Mouse (Mus musculus) heart, postnatal 0 days (tissue): Measurements from ENCODE around the gene Shbg. TPM values are rescaled to one million over a fixed set of nuclear protein-coding genes. Genes with fewer than 3 reads are reported as not detected.
A peak's percentile ranks its signal among the peaks of the same experiment; 100 is the strongest.

Experiments
- ATAC-seq: fragments of 200-750 bp; cut with Nextera tagmentation; 2 replicates; pipeline ENCODE4 v1.8.0; 2017; ENCODE audit warnings: low read depth, moderate number of reproducible peaks, moderate library complexity; ENCODE audit not compliant: insufficient read depth
- DNase-seq: peaks from one replicate; pipeline ENCODE4 v3.0.0-alpha.2; 2016; ENCODE audit warnings: low spot score
- H3K27ac ChIP-seq: fragments of 300-500 bp; sonication (generic); 2 replicates; pipeline ENCODE4 v1.5.1; 2014; ENCODE audit warnings: low read depth, mild to moderate bottlenecking
- H3K27me3 ChIP-seq: fragments of 300-500 bp; sonication (generic); 2 replicates; pipeline ENCODE4 v1.6.1; 2014; ENCODE audit warnings: low read length, mixed read lengths; ENCODE audit not compliant: control insufficient read depth, insufficient read depth
- H3K36me3 ChIP-seq: fragments of 300-500 bp; sonication (generic); replicated peaks from 2 replicates; pipeline ENCODE4 v1.6.1; 2014; ENCODE audit warnings: low read length, mixed read lengths; ENCODE audit not compliant: control insufficient read depth, insufficient read depth
- H3K4me1 ChIP-seq: fragments of 300-500 bp; sonication (generic); 2 replicates; pipeline ENCODE4 v1.6.1; 2014; ENCODE audit warnings: antibody characterized with exemption; ENCODE audit not compliant: control insufficient read depth, insufficient read depth
- H3K4me2 ChIP-seq: fragments of 300-500 bp; sonication (generic); 2 replicates; pipeline ENCODE4 v1.6.1; 2014; ENCODE audit warnings: low read depth, mild to moderate bottlenecking, low read length, moderate library complexity
- H3K4me3 ChIP-seq: fragments of 300-500 bp; sonication (generic); 2 replicates; pipeline ENCODE4 v1.5.1; 2014; ENCODE audit warnings: low read depth, low read length
- H3K9ac ChIP-seq: fragments of 300-500 bp; sonication (generic); replicated peaks from 2 replicates; pipeline ENCODE4 v1.6.1; 2014; ENCODE audit warnings: low read depth, low read length, mixed read lengths
- H3K9me3 ChIP-seq: fragments of 300-500 bp; sonication (generic); replicated peaks from 2 replicates; pipeline ENCODE4 v1.6.1; 2016; ENCODE audit warnings: low read length; ENCODE audit not compliant: control insufficient read depth
- CTCF ChIP-seq: IDR thresholded peaks from 2 replicates; pipeline ENCODE4 v1.5.1; 2016; ENCODE audit warnings: antibody characterized with exemption, control low read depth, low read depth
- EP300 ChIP-seq: IDR thresholded peaks from 2 replicates; pipeline ENCODE4 v1.6.1; 2016; ENCODE audit warnings: antibody characterized with exemption, low read depth
- WGBS: fragments of 180-500 bp; shearing (Covaris S2); extraction: QIAGEN DNeasy Blood & Tissue Kit; methylation state at CpG from one replicate; pipeline ENCODE4 v1.1.7; 2014; 5-methylcytosine and 5-hydroxymethylcytosine counted together
- polyA plus RNA-seq: library from polyadenylated mRNA; unstranded; fragments of >200 nt; fragmentation: Nextera tagmentation; extraction: Ambion mirVana; gene quantifications from 2 replicates; pipeline ENCODE4 v1.2.1, GENCODE M21; 2015
- total RNA-seq: library from RNA; depleted of rRNA; stranded (reverse); fragments of >200 nt; gene quantifications from 2 replicates; pipeline ENCODE4 v1.2.3, GENCODE M21; 2014; ENCODE audit warnings: low replicate concordance

The Shbg gene
- total and polyA plus RNA-seq, 2 experiments from 2014 or later: not detected

- H3K4me2 ChIP-seq: peak overlapping the region; percentile 97
- WGBS: 71% methylated on average over 3 of the region's 3 CpGs
- H3K9ac ChIP-seq: no peak overlapping the region
- no peaks in the 10 kb centered on the region for H3K27me3 ChIP-seq
- ATAC-seq: no peak
- no peak for DNase-seq
- no peaks in the 10 kb centered on the region for H3K9me3 ChIP-seq
- peak overlapping the region; percentile 66 for H3K4me3 ChIP-seq
- H3K4me1 ChIP-seq: peaks cover 59% of the 10 kb centered on the region
- TF ChIP-seq EP300 (no peak), CTCF (no peak)
- H3K36me3 ChIP-seq: no peaks in the 10 kb centered on the region
- peak overlapping the region; percentile 79 for H3K27ac ChIP-seq
These were observed 13.4 kb downstream of the Shbg start for GRCm38 (mm10) chr11:69604347-69604746.

- 55% methylated on average over 8 of the region's 8 CpGs for WGBS
- Histone ChIP-seq H3K9ac (no peak overlapping the region), H3K9me3 (no peaks in the 10 kb centered on the region), H3K36me3 (no peaks in the 10 kb centered on the region), H3K4me1 (peaks cover 60% of the 10 kb centered on the region), H3K4me3 (no peak overlapping the region), H3K27ac (peak overlapping the region; percentile 79), H3K4me2 (0 out of 2 replicates have a peak overlapping the region, but pooled peaks have one; percentile 97), H3K27me3 (no peaks in the 10 kb centered on the region)
- DNase-seq: peak; percentile 55
- no peak for ATAC-seq
- no peak for TF ChIP-seq CTCF
- TF ChIP-seq EP300: no peak
These were observed 14.2 kb downstream of the Shbg start for GRCm38 (mm10) chr11:69603516-69603915.

- ATAC-seq (no peak), DNase-seq (no peak)
- no peaks in the 10 kb centered on the region for H3K9me3 ChIP-seq
- peaks cover 60% of the 10 kb centered on the region for H3K4me1 ChIP-seq
- no peak overlapping the region for H3K27ac ChIP-seq
- H3K4me3 ChIP-seq: no peak overlapping the region
- no peaks in the 10 kb centered on the region for H3K36me3 ChIP-seq
- H3K27me3 ChIP-seq: no peaks in the 10 kb centered on the region
- TF ChIP-seq CTCF (no peak), EP300 (no peak)
- WGBS: 31% methylated on average over 3 of the region's 3 CpGs
- H3K9ac ChIP-seq: no peak overlapping the region
- no peak overlapping the region for H3K4me2 ChIP-seq
These were observed 15.9 kb downstream of the Shbg start for GRCm38 (mm10) chr11:69601768-69602167.

GRCm38 (mm10) chr11:69600098-69600497 lies 17.6 kb downstream of the Shbg start:
- WGBS: 12% methylated on average over 6 of the region's 6 CpGs
- H3K9ac ChIP-seq: no peak overlapping the region
- no peaks in the 10 kb centered on the region for H3K9me3 ChIP-seq
- H3K27ac ChIP-seq: peak overlapping the region; percentile 73
- no peak overlapping the region for H3K4me3 ChIP-seq
- no peaks in the 10 kb centered on the region for H3K27me3 ChIP-seq
- DNase-seq: peak; percentile 65
- peaks cover 51% of the 10 kb centered on the region for H3K4me1 ChIP-seq
- peak; percentile 69 for ATAC-seq
- peak overlapping the region; percentile 33 for H3K4me2 ChIP-seq
- 0 out of 2 replicates have a peak, but pooled peaks have one; percentile 52 for TF ChIP-seq EP300
- no peak for TF ChIP-seq CTCF
- H3K36me3 ChIP-seq: no peaks in the 10 kb centered on the region

- WGBS: 21% methylated on average over 9 of the region's 9 CpGs
- Histone ChIP-seq H3K4me3 (no peak overlapping the region), H3K27ac (peak overlapping the region; percentile 73), H3K4me1 (peaks cover 45% of the 10 kb centered on the region), H3K9ac (no peak overlapping the region), H3K36me3 (no peaks in the 10 kb centered on the region; the same call in 1 of the 2 replicates), H3K9me3 (no peaks in the 10 kb centered on the region), H3K27me3 (no peaks in the 10 kb centered on the region), H3K4me2 (no peak overlapping the region)
- no peak for TF ChIP-seq EP300
- TF ChIP-seq CTCF: 0 out of 2 replicates have a peak, but pooled peaks have one; percentile 4
- no peak for DNase-seq
- no peak for ATAC-seq
These were observed 18.3 kb downstream of the Shbg start for GRCm38 (mm10) chr11:69599436-69599835.

GRCm38 (mm10) chr11:69594853-69595252 lies 22.9 kb downstream of the Shbg start:
- H3K9ac ChIP-seq: no peak overlapping the region
- no peak overlapping the region for H3K27ac ChIP-seq
- 95% methylated on average over 6 of the region's 6 CpGs for WGBS
- ATAC-seq: no peak
- H3K27me3 ChIP-seq: no peaks in the 10 kb centered on the region
- peaks cover 30% of the 10 kb centered on the region for H3K36me3 ChIP-seq
- DNase-seq: no peak
- no peaks in the 10 kb centered on the region for H3K9me3 ChIP-seq
- H3K4me2 ChIP-seq: no peak overlapping the region
- H3K4me3 ChIP-seq: no peak overlapping the region
- TF ChIP-seq CTCF (no peak), EP300 (no peak)
- H3K4me1 ChIP-seq: peaks cover 7% of the 10 kb centered on the region; the same call in 1 of the 2 replicates
